Mouse (Mus musculus) T-cell, adult 2 months (primary cell): Measurements from ENCODE around the gene Unc13b.

Experiments used
- DNase-seq: peaks from one replicate; pipeline ENCODE4 v3.0.0; 2022; ENCODE audit warnings: low spot score

Unc13b gene

DNA sequence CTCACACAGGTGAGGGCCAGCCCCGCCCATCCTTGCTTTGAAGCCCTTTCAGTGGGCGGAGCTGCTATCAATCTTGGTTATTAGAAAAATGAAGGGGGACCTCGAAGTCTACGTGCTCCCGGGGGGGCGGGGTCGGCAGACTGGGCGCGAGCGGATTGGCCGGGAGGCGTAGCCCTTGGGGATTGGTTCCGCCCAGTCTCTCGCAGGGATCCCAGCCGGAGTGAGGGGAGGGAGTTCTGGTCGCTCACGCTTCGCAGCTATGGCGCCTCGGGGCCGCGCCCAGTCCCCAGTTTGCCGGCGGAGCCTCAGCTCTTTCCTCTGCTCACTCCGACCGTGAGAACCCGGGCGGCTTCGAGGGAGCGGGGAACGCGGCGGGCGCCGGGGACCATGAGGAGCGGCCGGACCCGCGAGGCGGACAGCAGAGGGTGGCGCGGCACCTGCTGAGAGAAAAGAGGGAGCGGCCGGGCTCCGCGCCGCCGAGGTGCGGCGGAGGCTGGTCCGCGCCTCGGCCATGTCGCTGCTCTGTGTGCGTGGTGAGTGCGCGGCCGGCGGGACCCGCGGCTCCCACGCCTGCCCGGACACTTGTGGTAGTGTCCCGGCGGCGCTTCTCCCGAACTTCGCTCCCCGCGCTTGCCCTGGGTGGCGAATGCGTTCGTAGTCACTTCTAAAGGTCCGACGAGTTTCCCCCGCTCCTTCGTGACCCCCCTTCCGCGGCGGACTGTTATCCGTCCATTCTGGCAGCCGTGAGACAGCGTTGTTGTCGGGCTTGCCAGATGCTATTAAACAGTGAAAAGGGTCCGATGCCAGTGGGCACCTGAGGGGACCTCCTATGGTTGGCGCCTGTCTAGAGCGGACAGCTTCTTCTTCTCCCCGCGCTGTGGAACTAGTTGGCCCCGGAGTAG, at the start of gene Unc13b:
Gene Unc13b, plus strand, starts transcription at position 201 of the 902 bp plus-strand sequence.
- peak; percentile 59 for DNase-seq

GRCm38 (mm10) chr4:43010161-43011038, 48.4 kb upstream of the Unc13b start, which contains the start of gene Fancg:
TSS of gene Fancg (minus strand) at chr4:43010506.
- DNase-seq, result peak; percentile 72

DNA sequence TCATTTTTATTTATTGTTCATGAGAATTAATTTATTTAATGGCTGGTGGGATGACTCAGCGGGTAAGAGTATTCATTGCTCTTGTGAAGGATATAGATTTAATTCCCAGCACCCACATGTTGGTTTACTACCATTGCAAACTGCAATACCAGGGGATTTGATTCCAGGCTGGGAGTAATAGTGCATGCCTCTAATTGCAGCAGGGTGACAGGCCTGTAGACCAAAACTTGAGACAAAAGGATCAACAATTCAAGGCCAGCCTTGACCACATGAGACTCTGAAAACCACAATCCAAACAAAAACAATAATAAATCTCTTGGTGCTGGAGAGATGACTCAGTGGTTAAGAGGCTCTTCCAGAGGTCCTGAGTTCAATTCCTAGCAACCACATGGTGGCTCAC, 46.7 kb upstream of the Unc13b start:
- no peak for DNase-seq

DNA sequence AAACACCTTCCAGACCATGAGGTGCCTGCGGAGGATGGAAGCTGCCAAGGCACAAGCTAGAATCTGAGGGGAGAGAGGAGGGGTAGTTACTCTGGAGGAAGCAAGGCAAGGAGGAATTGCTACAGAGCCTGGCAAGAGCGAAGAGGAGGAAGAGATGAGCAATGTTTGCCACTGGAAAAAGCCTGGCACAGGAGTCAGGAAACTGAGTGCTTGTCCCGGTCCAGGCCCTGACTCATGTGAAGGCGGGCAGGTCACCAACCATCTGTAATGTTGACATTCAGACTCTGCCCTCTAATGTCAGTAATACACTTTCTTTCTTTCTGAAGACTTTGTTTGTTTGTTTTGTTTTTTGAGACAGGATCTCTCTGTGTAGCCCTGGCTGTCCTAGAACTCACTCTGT, 40.6 kb upstream of the Unc13b start:
- DNase-seq, result no peak

- no peak for DNase-seq
Measured at GRCm38 (mm10) chr4:43019176-43019575, 39.6 kb upstream of the Unc13b start.

GRCm38 (mm10) chr4:43019641-43020465, 38.9 kb upstream of the Unc13b start:
- no peak for DNase-seq

DNA sequence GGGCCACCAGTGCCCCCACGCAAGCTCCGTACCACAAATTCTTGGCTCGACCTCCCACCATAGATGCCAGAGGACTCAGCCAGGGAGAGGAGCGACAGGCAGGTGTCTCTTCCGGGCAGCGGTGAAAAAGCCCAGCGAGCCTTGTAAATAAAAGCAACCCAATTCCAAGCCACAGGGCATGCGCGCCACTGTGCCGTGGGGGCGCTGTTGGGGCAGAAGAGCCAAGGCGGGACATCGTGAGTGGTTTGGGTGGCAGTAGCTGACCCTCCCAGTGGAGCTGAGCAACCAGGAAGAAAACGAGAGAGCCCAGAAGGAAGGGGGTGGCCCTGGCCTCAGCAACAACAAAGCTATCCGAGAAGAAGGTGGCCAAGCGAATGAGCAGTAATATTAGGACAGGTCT, 37.9 kb upstream of the Unc13b start:
- no peak for DNase-seq

DNA sequence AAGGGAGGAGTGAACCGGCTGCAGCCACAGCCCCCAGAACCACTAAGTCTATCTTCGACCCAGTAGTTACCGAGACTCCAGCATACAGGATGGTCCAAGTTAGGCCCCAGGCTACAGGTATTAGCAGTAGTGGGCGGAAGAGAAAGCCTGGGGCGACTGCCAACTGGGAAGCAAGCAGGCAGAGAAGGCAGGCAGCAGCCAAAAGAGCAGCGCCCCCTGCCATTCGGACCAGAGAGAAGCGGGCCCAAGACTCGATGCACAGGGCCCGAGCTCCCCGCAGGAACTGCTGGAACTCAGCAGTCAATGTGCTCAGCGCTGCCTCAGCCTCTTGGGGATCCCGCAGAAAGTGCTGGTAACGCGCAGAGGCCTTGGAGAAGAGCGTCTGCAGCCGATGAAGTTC, 37.4 kb upstream of the Unc13b start:
- DNase-seq, result no peak

GRCm38 (mm10) chr4:43024673-43025072, 34.1 kb upstream of the Unc13b start:
- DNase-seq, result no peak

- peak; percentile 93 for DNase-seq
Measured at GRCm38 (mm10) chr4:43025084-43025960, 33.4 kb upstream of the Unc13b start, which contains the start of gene Pigo. TSS of gene Pigo (minus strand) at chr4:43025819.

- DNase-seq, result no peak
Measured at GRCm38 (mm10) chr4:43029121-43029520, 29.6 kb upstream of the Unc13b start.

DNA sequence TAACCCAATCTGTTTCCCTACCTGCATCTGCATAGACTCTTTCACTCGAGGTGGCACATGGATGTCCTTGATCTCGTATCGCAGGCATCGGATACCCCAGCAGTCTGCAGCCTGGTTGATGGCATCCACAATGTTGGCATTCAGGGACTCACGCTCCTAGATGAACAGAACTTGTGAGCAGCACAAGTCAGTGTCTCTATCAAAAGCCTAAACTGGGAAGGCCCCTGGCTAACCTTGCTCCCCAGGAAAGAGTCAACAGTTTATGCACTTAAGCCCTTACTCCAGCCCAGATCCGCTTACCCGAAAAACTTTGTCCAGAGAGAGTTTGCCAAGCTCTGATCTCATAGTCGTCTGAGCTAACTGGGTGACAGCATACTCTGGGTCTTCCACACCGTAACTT, 29.0 kb upstream of the Unc13b start:
- no peak for DNase-seq

DNA sequence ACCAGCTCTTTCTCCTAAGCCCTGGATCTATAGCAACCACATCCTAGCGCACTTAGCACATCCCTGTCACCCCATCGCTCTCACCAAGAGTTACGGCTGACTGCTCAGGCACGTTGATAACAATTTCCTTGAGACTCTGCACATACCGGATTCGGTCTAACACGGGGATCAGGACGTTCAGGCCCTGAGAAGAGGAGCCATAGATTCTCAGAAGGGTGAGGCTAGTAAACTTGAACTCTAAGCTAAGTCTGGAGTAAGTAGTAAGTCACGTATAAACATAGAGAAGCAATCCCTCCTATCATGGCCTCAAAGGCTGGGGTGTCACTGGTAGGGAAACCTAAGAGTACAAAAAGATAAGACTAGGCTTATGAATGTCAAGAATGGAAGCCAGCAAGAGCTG, 28.4 kb upstream of the Unc13b start:
- no peak for DNase-seq

DNA sequence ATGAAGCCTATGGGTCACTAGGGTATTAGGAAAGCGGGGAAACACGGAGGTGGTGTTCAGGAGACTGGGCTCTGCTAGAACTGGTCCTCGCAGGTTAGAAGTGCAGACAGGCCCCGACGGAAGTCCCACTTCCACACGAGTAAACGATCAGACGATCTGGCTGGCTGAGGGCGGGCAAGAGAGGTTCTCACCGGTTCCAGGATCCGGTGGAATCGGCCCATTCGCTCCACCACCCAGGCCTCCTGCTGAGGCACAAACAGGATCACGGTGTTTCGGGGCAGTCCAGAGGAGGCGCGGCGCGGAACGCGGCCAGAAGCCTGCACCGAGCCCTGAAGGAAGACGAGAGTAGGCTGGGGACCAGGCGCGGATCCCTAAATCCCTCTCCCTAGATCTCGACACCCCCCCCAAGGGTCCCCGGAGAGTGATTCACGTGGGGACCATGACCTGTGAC, 27.9 kb upstream of the Unc13b start:
- peak; percentile 39 for DNase-seq

GRCm38 (mm10) chr4:43031237-43031995, 27.3 kb upstream of the Unc13b start, which contains the start of gene Stoml2:
TSS of gene Stoml2 (minus strand) at chr4:43031710.
- DNase-seq, result peak; percentile 81

- no peak for DNase-seq
Measured at GRCm38 (mm10) chr4:43032501-43032900, 26.3 kb upstream of the Unc13b start.

DNA sequence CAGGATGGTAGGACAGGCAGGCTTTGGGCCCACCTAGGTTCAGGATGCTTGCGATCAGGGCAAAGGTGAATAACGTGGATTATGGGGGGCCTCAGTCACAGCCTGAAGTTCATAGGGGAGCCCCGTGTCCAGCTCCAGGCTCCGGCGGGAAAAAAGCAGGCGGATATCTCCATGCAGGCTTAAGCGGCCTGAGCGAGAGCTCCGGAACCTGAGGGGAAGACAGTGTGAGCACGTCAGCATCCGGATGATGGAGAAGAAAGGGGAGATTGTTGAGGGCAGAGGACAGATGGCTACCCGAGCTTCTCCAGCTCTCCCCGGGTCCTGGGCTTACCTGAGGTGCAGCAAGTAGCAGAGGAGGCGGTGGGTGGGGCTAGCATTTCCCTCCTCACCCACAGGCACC, 25.3 kb upstream of the Unc13b start:
- DNase-seq, result no peak

GRCm38 (mm10) chr4:43035851-43036250, 22.9 kb upstream of the Unc13b start:
- no peak for DNase-seq

- no peak for DNase-seq
Measured at GRCm38 (mm10) chr4:43036356-43036755, 22.4 kb upstream of the Unc13b start.
